Mouse (Mus musculus): Measurements from ENCODE around the gene Prdm16. TPM values are rescaled to one million over a fixed set of nuclear protein-coding genes. Genes with fewer than 3 reads are reported as not detected.

The Prdm16 gene
- polyA plus RNA-seq, 1 experiment, result not detected

DNA sequence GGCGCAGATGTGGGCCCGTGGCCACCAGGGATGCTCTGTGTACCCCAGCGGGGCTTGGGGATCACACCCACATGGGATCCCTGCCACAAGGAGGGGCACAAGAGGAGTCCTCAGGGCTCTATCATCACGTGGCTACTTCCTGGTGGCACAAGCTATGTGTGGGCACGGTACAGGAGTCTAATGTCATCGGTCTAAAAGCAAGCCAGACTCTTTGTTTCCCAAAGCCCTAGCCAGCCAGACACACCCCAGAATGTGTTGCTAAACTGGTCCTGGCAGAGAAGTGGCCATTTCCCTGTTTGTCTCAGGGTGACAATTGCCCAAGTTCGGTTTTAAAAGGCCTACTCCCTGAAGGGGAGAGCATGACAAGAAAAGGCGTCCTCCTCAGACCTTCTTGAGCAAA lies 303.4 kb downstream of the Prdm16 start:
- TF ChIP-seq TCF12 (IDR thresholded peaks at IDR 0.05; ENCODE audit: insufficient read depth, poor library complexity, severe bottlenecking), result no peak
- no peak for TF ChIP-seq CEBPB (IDR thresholded peaks at IDR 0.05; ENCODE audit: insufficient read depth, poor library complexity, severe bottlenecking)
- TF ChIP-seq TCF3 (IDR thresholded peaks at IDR 0.05; ENCODE audit: insufficient read length, low read depth), result no peak
- no peak for TF ChIP-seq E2F4 (IDR thresholded peaks at IDR 0.05; ENCODE audit: insufficient read depth)
- no peak for TF ChIP-seq MYOG (IDR thresholded peaks at IDR 0.05; ENCODE audit: control insufficient read depth in 1 of 3, insufficient read depth in 1 of 3, insufficient read length in 2 of 3, low read depth in 2 of 3)
- TF ChIP-seq MYOD1 (IDR thresholded peaks at IDR 0.05; ENCODE audit: control insufficient read depth in 1 of 3, insufficient read length in 2 of 3, low read depth in 2 of 3), result no peak
- TF ChIP-seq REST (IDR thresholded peaks at IDR 0.05; ENCODE audit: insufficient read depth, insufficient read length), result no peak
- H3K4me3 ChIP-seq, result no peak overlapping the region

DNA sequence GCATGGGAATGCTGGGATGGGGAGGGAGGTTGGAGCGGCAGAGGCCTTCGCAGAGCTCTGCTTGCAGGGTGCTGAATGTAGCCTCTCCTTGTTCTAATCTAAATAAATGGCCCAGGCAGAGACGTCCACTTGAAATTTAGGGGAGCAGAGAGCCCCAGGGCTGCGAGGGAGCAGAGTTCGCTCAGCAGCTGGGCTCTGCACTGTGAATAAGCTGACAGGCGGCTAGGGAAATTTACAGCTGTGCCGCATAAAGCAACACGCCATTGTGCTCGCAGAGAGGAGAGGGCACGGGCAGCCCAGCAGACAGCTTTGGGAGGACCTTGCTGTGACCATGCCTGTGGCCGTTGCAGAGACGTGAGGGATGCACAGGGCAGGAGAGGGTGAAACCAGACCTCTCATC lies 305.4 kb downstream of the Prdm16 start:
- no peak for TF ChIP-seq MYOD1 (IDR thresholded peaks at IDR 0.05; ENCODE audit: control insufficient read depth in 1 of 3, insufficient read length in 2 of 3, low read depth in 2 of 3)
- TF ChIP-seq MYOG (IDR thresholded peaks at IDR 0.05; ENCODE audit: control insufficient read depth in 1 of 3, insufficient read depth in 1 of 3, insufficient read length in 2 of 3, low read depth in 2 of 3), result no peak
- no peak for TF ChIP-seq POLR2AphosphoS2 (IDR thresholded peaks at IDR 0.05; ENCODE audit: insufficient read length, low read depth)
- no peak for TF ChIP-seq REST (IDR thresholded peaks at IDR 0.05; ENCODE audit: insufficient read depth, insufficient read length)
- no peak overlapping the region for H3ac ChIP-seq (ENCODE audit: control insufficient read depth, insufficient read length)
- H3K27me3 ChIP-seq (ENCODE audit: control insufficient read depth, insufficient read depth, insufficient read length), result no peaks in the 10 kb centered on the region
- H3K36me3 ChIP-seq (ENCODE audit: control insufficient read depth, insufficient read depth), result no peaks in the 10 kb centered on the region
- H3K4me3 ChIP-seq, result no peak overlapping the region
- H3K79me2 ChIP-seq (ENCODE audit: control insufficient read depth, insufficient read depth), result no peaks in the 10 kb centered on the region
- no peak overlapping the region for H3K4me2 ChIP-seq (ENCODE audit: low read depth)

More for the DNA sequence above, 303.4 kb downstream of the Prdm16 start:
- H3K27me3 ChIP-seq (ENCODE audit: control insufficient read depth, insufficient read depth, insufficient read length), result no peaks in the 10 kb centered on the region
- H3K36me3 ChIP-seq (ENCODE audit: control insufficient read depth, insufficient read depth), result no peaks in the 10 kb centered on the region
- no peak overlapping the region for H3K4me2 ChIP-seq (ENCODE audit: low read depth)
- no peaks in the 10 kb centered on the region for H3K79me2 ChIP-seq (ENCODE audit: control insufficient read depth, insufficient read depth)
- no peak overlapping the region for H3ac ChIP-seq (ENCODE audit: control insufficient read depth, insufficient read length)

GRCm38 (mm10) chr4:154330001-154330400 lies 306.7 kb downstream of the Prdm16 start:
- no peaks in the 10 kb centered on the region for H3K36me3 ChIP-seq (ENCODE audit: control insufficient read depth, insufficient read depth)
- no peak overlapping the region for H3K4me3 ChIP-seq
- H3K79me2 ChIP-seq (ENCODE audit: control insufficient read depth, insufficient read depth), result no peaks in the 10 kb centered on the region
- no peak overlapping the region for H3ac ChIP-seq (ENCODE audit: control insufficient read depth, insufficient read length)
- no peak overlapping the region for H3K4me2 ChIP-seq (ENCODE audit: low read depth)
- no peak for TF ChIP-seq SRF (IDR thresholded peaks at IDR 0.05; ENCODE audit: control insufficient read depth, insufficient read length, low read depth)
- no peak for TF ChIP-seq POLR2A (IDR thresholded peaks at IDR 0.05; ENCODE audit: insufficient read length, low read depth)
- TF ChIP-seq POLR2AphosphoS2 (IDR thresholded peaks at IDR 0.05; ENCODE audit: insufficient read length, low read depth), result no peak
- TF ChIP-seq TCF12 (IDR thresholded peaks at IDR 0.05; ENCODE audit: insufficient read depth, poor library complexity, severe bottlenecking), result no peak
- no peak for TF ChIP-seq REST (IDR thresholded peaks at IDR 0.05; ENCODE audit: insufficient read depth, insufficient read length)
- TF ChIP-seq TCF3 (IDR thresholded peaks at IDR 0.05; ENCODE audit: insufficient read length, low read depth), result no peak
- no peak for TF ChIP-seq CEBPB (IDR thresholded peaks at IDR 0.05; ENCODE audit: insufficient read depth, poor library complexity, severe bottlenecking)
- no peak for TF ChIP-seq MYOG (IDR thresholded peaks at IDR 0.05; ENCODE audit: control insufficient read depth in 1 of 3, insufficient read depth in 1 of 3, insufficient read length in 2 of 3, low read depth in 2 of 3)
- TF ChIP-seq USF1 (IDR thresholded peaks at IDR 0.05; ENCODE audit: low read depth), result no peak
- no peak for TF ChIP-seq MAX (IDR thresholded peaks at IDR 0.05; ENCODE audit: low read depth)
- TF ChIP-seq MYOD1 (IDR thresholded peaks at IDR 0.05; ENCODE audit: control insufficient read depth in 1 of 3, insufficient read length in 2 of 3, low read depth in 2 of 3), result no peak
- TF ChIP-seq E2F4 (IDR thresholded peaks at IDR 0.05; ENCODE audit: insufficient read depth), result no peak
- no peaks in the 10 kb centered on the region for H3K27me3 ChIP-seq (ENCODE audit: control insufficient read depth, insufficient read depth, insufficient read length)

- no peak overlapping the region for H3K4me3 ChIP-seq
- no peak overlapping the region for H3ac ChIP-seq (ENCODE audit: control insufficient read depth, insufficient read length)
- TF ChIP-seq TCF3 (IDR thresholded peaks at IDR 0.05; ENCODE audit: insufficient read length, low read depth), result no peak
- TF ChIP-seq USF1 (IDR thresholded peaks at IDR 0.05; ENCODE audit: low read depth), result no peak
- no peak for TF ChIP-seq MYOG (IDR thresholded peaks at IDR 0.05; ENCODE audit: control insufficient read depth in 1 of 3, insufficient read depth in 1 of 3, insufficient read length in 2 of 3, low read depth in 2 of 3)
- no peak for TF ChIP-seq REST (IDR thresholded peaks at IDR 0.05; ENCODE audit: insufficient read depth, insufficient read length)
- TF ChIP-seq TCF12 (IDR thresholded peaks at IDR 0.05; ENCODE audit: insufficient read depth, poor library complexity, severe bottlenecking), result no peak
- TF ChIP-seq SRF (IDR thresholded peaks at IDR 0.05; ENCODE audit: control insufficient read depth, insufficient read length, low read depth), result no peak
- TF ChIP-seq MYOD1 (IDR thresholded peaks at IDR 0.05; ENCODE audit: control insufficient read depth in 1 of 3, insufficient read length in 2 of 3, low read depth in 2 of 3), result no peak
- no peak for TF ChIP-seq CEBPB (IDR thresholded peaks at IDR 0.05; ENCODE audit: insufficient read depth, poor library complexity, severe bottlenecking)
- TF ChIP-seq MAX (IDR thresholded peaks at IDR 0.05; ENCODE audit: low read depth), result no peak
- TF ChIP-seq POLR2A (IDR thresholded peaks at IDR 0.05; ENCODE audit: insufficient read length, low read depth), result no peak
- TF ChIP-seq E2F4 (IDR thresholded peaks at IDR 0.05; ENCODE audit: insufficient read depth), result no peak
- TF ChIP-seq POLR2AphosphoS2 (IDR thresholded peaks at IDR 0.05; ENCODE audit: insufficient read length, low read depth), result no peak
- H3K36me3 ChIP-seq (ENCODE audit: control insufficient read depth, insufficient read depth), result no peaks in the 10 kb centered on the region
- no peak overlapping the region for H3K4me2 ChIP-seq (ENCODE audit: low read depth)
- H3K79me2 ChIP-seq (ENCODE audit: control insufficient read depth, insufficient read depth), result no peaks in the 10 kb centered on the region
- H3K27me3 ChIP-seq (ENCODE audit: control insufficient read depth, insufficient read depth, insufficient read length), result no peaks in the 10 kb centered on the region
These were observed 307.8 kb downstream of the Prdm16 start for GRCm38 (mm10) chr4:154328836-154329235.

GRCm38 (mm10) chr4:154328431-154328830 lies 308.2 kb downstream of the Prdm16 start:
- H3K4me3 ChIP-seq, result no peak overlapping the region
- TF ChIP-seq MAX (IDR thresholded peaks at IDR 0.05; ENCODE audit: low read depth) (no peak), SRF (IDR thresholded peaks at IDR 0.05; ENCODE audit: control insufficient read depth, insufficient read length, low read depth) (no peak), CEBPB (IDR thresholded peaks at IDR 0.05; ENCODE audit: insufficient read depth, poor library complexity, severe bottlenecking) (no peak), REST (IDR thresholded peaks at IDR 0.05; ENCODE audit: insufficient read depth, insufficient read length) (no peak), POLR2A (IDR thresholded peaks at IDR 0.05; ENCODE audit: insufficient read length, low read depth) (no peak), E2F4 (IDR thresholded peaks at IDR 0.05; ENCODE audit: insufficient read depth) (no peak), TCF12 (IDR thresholded peaks at IDR 0.05; ENCODE audit: insufficient read depth, poor library complexity, severe bottlenecking) (no peak), TCF3 (IDR thresholded peaks at IDR 0.05; ENCODE audit: insufficient read length, low read depth) (no peak), USF1 (IDR thresholded peaks at IDR 0.05; ENCODE audit: low read depth) (no peak), POLR2AphosphoS2 (IDR thresholded peaks at IDR 0.05; ENCODE audit: insufficient read length, low read depth) (no peak), MYOG (IDR thresholded peaks at IDR 0.05; ENCODE audit: control insufficient read depth in 1 of 3, insufficient read depth in 1 of 3, insufficient read length in 2 of 3, low read depth in 2 of 3) (no peak), MYOD1 (IDR thresholded peaks at IDR 0.05; ENCODE audit: control insufficient read depth in 1 of 3, insufficient read length in 2 of 3, low read depth in 2 of 3) (no peak)
- no peaks in the 10 kb centered on the region for H3K36me3 ChIP-seq (ENCODE audit: control insufficient read depth, insufficient read depth)
- no peaks in the 10 kb centered on the region for H3K27me3 ChIP-seq (ENCODE audit: control insufficient read depth, insufficient read depth, insufficient read length)
- H3ac ChIP-seq (ENCODE audit: control insufficient read depth, insufficient read length), result no peak overlapping the region
- H3K4me2 ChIP-seq (ENCODE audit: low read depth), result no peak overlapping the region
- H3K79me2 ChIP-seq (ENCODE audit: control insufficient read depth, insufficient read depth), result no peaks in the 10 kb centered on the region

All from myocyte (in vitro differentiated cells).